Mouse (Mus musculus) lung, postnatal 0 days (tissue): ENCODE data around the gene Cyp2d9. TPM values are rescaled to one million over a fixed set of nuclear protein-coding genes. Genes with fewer than 3 reads are reported as not detected.
"Not testable (repeated sequence)": the region's sequence is repeated elsewhere in the genome, so short reads cannot be mapped to it uniquely, and the experiment has no call there.

Experiments
- ATAC-seq: fragments of 200-750 bp; cut with Nextera tagmentation; 2 replicates; pipeline ENCODE4 v1.8.0; 2017; ENCODE audit warnings: moderate library complexity
- DNase-seq: peaks from one replicate; pipeline ENCODE4 v3.0.0-alpha.2; 2016; ENCODE audit warnings: low spot score
- H3K27ac ChIP-seq: fragments of 300-500 bp; sonication (generic); 2 replicates; pipeline ENCODE4 v1.5.1; 2014; ENCODE audit warnings: antibody characterized with exemption, mild to moderate bottlenecking, low read length, mixed read lengths
- H3K27me3 ChIP-seq: fragments of 300-500 bp; sonication (generic); replicated peaks from 2 replicates; pipeline ENCODE4 v1.6.1; 2014; ENCODE audit warnings: low read length, mixed read lengths; ENCODE audit not compliant: insufficient read depth
- H3K36me3 ChIP-seq: fragments of 300-500 bp; sonication (generic); 2 replicates; pipeline ENCODE4 v1.6.1; 2014; ENCODE audit warnings: low read length, mixed read lengths; ENCODE audit not compliant: insufficient read depth
- H3K4me1 ChIP-seq: fragments of 300-500 bp; sonication (generic); 2 replicates; pipeline ENCODE4 v1.6.1; 2014; ENCODE audit warnings: antibody characterized with exemption, low read depth, low read length, mixed read lengths; ENCODE audit not compliant: insufficient read depth
- H3K4me2 ChIP-seq: fragments of 300-500 bp; sonication (generic); replicated peaks from 2 replicates; pipeline ENCODE4 v1.6.1; 2014; ENCODE audit warnings: low read depth, mild to moderate bottlenecking, low read length, moderate library complexity, mixed read lengths
- H3K4me3 ChIP-seq: fragments of 300-500 bp; sonication (generic); 2 replicates; pipeline ENCODE4 v1.5.1; 2014; ENCODE audit warnings: low read depth, low read length
- H3K9ac ChIP-seq: fragments of 300-500 bp; sonication (generic); replicated peaks from 2 replicates; pipeline ENCODE4 v1.6.1; 2014; ENCODE audit warnings: low read depth, mild to moderate bottlenecking
- H3K9me3 ChIP-seq: fragments of 300-500 bp; sonication (generic); 2 replicates; pipeline ENCODE4 v1.6.1; 2016; ENCODE audit warnings: low read length, mixed read lengths
- CTCF ChIP-seq: IDR thresholded peaks from 2 replicates; pipeline ENCODE4 v1.5.1; 2016; ENCODE audit warnings: antibody characterized with exemption, mild to moderate bottlenecking
- EP300 ChIP-seq: IDR thresholded peaks from 2 replicates; pipeline ENCODE4 v1.6.1; 2016; ENCODE audit warnings: antibody characterized with exemption, mild to moderate bottlenecking, control low read depth
- WGBS: fragments of 180-500 bp; shearing (Covaris S2); extraction: QIAGEN DNeasy Blood & Tissue Kit; methylation state at CpG from one replicate; pipeline ENCODE4 v1.1.7; 2014; 5-methylcytosine and 5-hydroxymethylcytosine counted together
- microRNA-seq: library from miRNA; unstranded; fragments of <30 nt; microRNA quantifications from one replicate; pipeline ENCODE4, GENCODE M21; 2016
- polyA plus RNA-seq: library from polyadenylated mRNA; unstranded; fragments of >200 nt; fragmentation: Nextera tagmentation; extraction: Ambion mirVana; gene quantifications from 2 replicates; pipeline ENCODE4 v1.2.1, GENCODE M21; 2015

The Cyp2d9 gene
- polyA plus RNA-seq, 1 experiment from 2014 or later, result not detected

GRCm38 (mm10) chr15:82457064-82458021 lies 24.1 kb downstream of the Cyp2d9 start:
- no peaks in the 10 kb centered on the region for H3K4me1 ChIP-seq
- H3K27ac ChIP-seq, result no peak overlapping the region
- ATAC-seq (no peak), DNase-seq (no peak)
- 69% methylated on average over 5 of the region's 5 CpGs for WGBS
- H3K9me3 ChIP-seq, result no peaks in the 10 kb centered on the region
- no peak overlapping the region for H3K4me2 ChIP-seq
- TF ChIP-seq EP300 (no peak), CTCF (no peak)
- H3K4me3 ChIP-seq, result no peak overlapping the region
- no peak overlapping the region for H3K9ac ChIP-seq
- H3K27me3 ChIP-seq, result no peaks in the 10 kb centered on the region
- H3K36me3 ChIP-seq, result no peaks in the 10 kb centered on the region

DNA sequence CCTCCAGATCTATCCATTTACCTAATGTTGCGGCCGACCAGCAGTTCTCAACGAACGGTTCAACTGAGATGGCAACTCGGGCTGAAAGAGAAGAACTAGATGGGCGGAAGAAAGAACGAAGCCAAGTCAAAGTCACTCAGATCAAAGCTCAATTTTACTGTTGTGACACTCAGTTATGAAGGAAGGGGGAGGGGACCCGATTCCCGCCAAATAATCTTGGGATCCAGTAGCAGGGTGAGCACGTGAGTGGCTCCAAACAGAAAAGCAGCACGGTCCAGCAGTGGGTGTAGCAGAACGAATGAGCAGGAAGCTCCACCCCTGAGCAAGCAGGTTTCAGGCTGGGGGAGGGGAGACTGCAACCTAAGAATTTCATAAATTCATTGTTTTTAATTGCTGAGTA lies 26.0 kb downstream of the Cyp2d9 start:
- 80% methylated on average over 12 of the region's 12 CpGs for WGBS
- H3K9me3 ChIP-seq, H3K9ac ChIP-seq, H3K36me3 ChIP-seq, H3K27me3 ChIP-seq, DNase-seq, H3K4me2 ChIP-seq, H3K27ac ChIP-seq, H3K4me1 ChIP-seq, ATAC-seq, H3K4me3 ChIP-seq: not testable (repeated sequence)

GRCm38 (mm10) chr15:82464701-82465100 lies 31.5 kb downstream of the Cyp2d9 start:
- H3K27me3 ChIP-seq, result no peaks in the 10 kb centered on the region
- ATAC-seq, result no peak
- H3K4me1 ChIP-seq, result no peaks in the 10 kb centered on the region
- DNase-seq, result no peak
- TF ChIP-seq CTCF (no peak), EP300 (no peak)
- no peaks in the 10 kb centered on the region for H3K36me3 ChIP-seq
- H3K4me2 ChIP-seq, result no peak overlapping the region
- no peak overlapping the region for H3K9ac ChIP-seq
- no peak overlapping the region for H3K4me3 ChIP-seq
- no peak overlapping the region for H3K27ac ChIP-seq
- WGBS, result 58% methylated on average over 2 of the region's 2 CpGs
- no peaks in the 10 kb centered on the region for H3K9me3 ChIP-seq

GRCm38 (mm10) chr15:82494273-82494672 lies 61.0 kb downstream of the Cyp2d9 start:
- H3K36me3 ChIP-seq, result not testable (repeated sequence)
- 65% methylated on average over 13 of the region's 13 CpGs for WGBS

More at GRCm38 (mm10) chr15:82494273-82494672, 61.0 kb downstream of the Cyp2d9 start:
- H3K9me3 ChIP-seq, H3K4me2 ChIP-seq, H3K27ac ChIP-seq, DNase-seq, H3K4me1 ChIP-seq, H3K9ac ChIP-seq, ATAC-seq, H3K27me3 ChIP-seq, H3K4me3 ChIP-seq: not testable (repeated sequence)

Small RNAs within 50 kb of the gene (microRNA-seq; reads per million reads assigned to microRNA genes)
- gene Gm25990 (not detected), gene Gm27331 (not detected), gene Gm27622 (not detected), gene Gm27825 (not detected), gene Mir7684 (not detected)

Other genes with a start within 250 kb of the Cyp2d9 start
- gene Shisa8, start 220.6 kb upstream of the Cyp2d9 start, polyA plus RNA-seq, result 0.29 and 0.55 TPM in 2 replicates
- 0.07 and 0.49 TPM in 2 replicates for gene Tnfrsf13c, start 209.1 kb upstream of the Cyp2d9 start, polyA plus RNA-seq
- 3.9 and 4.3 TPM in 2 replicates for gene Cenpm, start 188.7 kb upstream of the Cyp2d9 start, polyA plus RNA-seq
- not detected in 2 replicates for gene 1500009C09Rik, start 181.0 kb upstream of the Cyp2d9 start, polyA plus RNA-seq
- 0.11 and 0.26 TPM in 2 replicates for gene Sept3, start 158.5 kb upstream of the Cyp2d9 start, polyA plus RNA-seq
- gene Wbp2nl, start 134.5 kb upstream of the Cyp2d9 start, polyA plus RNA-seq, result 0.19 TPM in 1 of 2 replicates, not detected in the other
- 73.0 and 75.4 TPM in 2 replicates for gene Naga, start 94.5 kb upstream of the Cyp2d9 start, polyA plus RNA-seq
- 8.4 TPM in 2 replicates for gene Pheta2, start 94.5 kb upstream of the Cyp2d9 start, polyA plus RNA-seq
- gene Smdt1, start 94.5 kb upstream of the Cyp2d9 start, polyA plus RNA-seq, result 241 and 276 TPM in 2 replicates
- gene Ndufa6, start 79.1 kb upstream of the Cyp2d9 start, polyA plus RNA-seq, result 439 and 454 TPM in 2 replicates
- 13.3 and 14.2 TPM in 2 replicates for gene Cyp2d22, start 53.2 kb upstream of the Cyp2d9 start, polyA plus RNA-seq
- gene Cyp2d11, start 39.4 kb upstream of the Cyp2d9 start, polyA plus RNA-seq, result not detected in 2 replicates
- not detected in 2 replicates for gene Cyp2d10, start 26.2 kb upstream of the Cyp2d9 start, polyA plus RNA-seq
- not detected in 2 replicates for gene Cyp2d12, start 121.6 kb downstream of the Cyp2d9 start, polyA plus RNA-seq
- gene Cyp2d34, start 187.5 kb downstream of the Cyp2d9 start, polyA plus RNA-seq, result not detected in 2 replicates